Mouse (Mus musculus) kidney, embryonic 15.5 days (tissue): Measurements from ENCODE around the gene Abcc12. TPM values are rescaled to one million over a fixed set of nuclear protein-coding genes. Genes with fewer than 3 reads are reported as not detected.
A peak's percentile ranks its signal among the peaks of the same experiment; 100 is the strongest.

Experiments
- ATAC-seq: fragments of 200-750 bp; cut with Nextera tagmentation; replicated peaks from 2 replicates; pipeline ENCODE4 v1.8.0; 2017; ENCODE audit warnings: moderate TSS enrichment; ENCODE audit not compliant: low FRiP score
- H3K27ac ChIP-seq: fragments of 300-500 bp; sonication (generic); 2 replicates; pipeline ENCODE4 v1.5.1; 2015; ENCODE audit warnings: mild to moderate bottlenecking, inconsistent platforms
- H3K27me3 ChIP-seq: fragments of 300-500 bp; sonication (generic); 2 replicates; pipeline ENCODE4 v1.6.1; 2015; ENCODE audit warnings: inconsistent platforms
- H3K36me3 ChIP-seq: fragments of 300-500 bp; sonication (generic); 2 replicates; pipeline ENCODE4 v1.6.1; 2015; ENCODE audit warnings: inconsistent platforms
- H3K4me1 ChIP-seq: fragments of 300-500 bp; sonication (generic); 2 replicates; pipeline ENCODE4 v1.6.1; 2015; ENCODE audit warnings: inconsistent platforms
- H3K4me2 ChIP-seq: fragments of 300-500 bp; sonication (generic); 2 replicates; pipeline ENCODE4 v1.6.1; 2015; ENCODE audit warnings: moderate library complexity, mild to moderate bottlenecking, inconsistent platforms
- H3K4me3 ChIP-seq: fragments of 300-500 bp; sonication (generic); replicated peaks from 2 replicates; pipeline ENCODE4 v1.5.1; 2015; ENCODE audit warnings: mild to moderate bottlenecking, inconsistent platforms
- H3K9ac ChIP-seq: fragments of 300-500 bp; sonication (generic); 2 replicates; pipeline ENCODE4 v1.6.1; 2015; ENCODE audit warnings: mild to moderate bottlenecking, inconsistent platforms
- H3K9me3 ChIP-seq: fragments of 300-500 bp; sonication (generic); replicated peaks from 2 replicates; pipeline ENCODE4 v1.6.1; 2016; ENCODE audit warnings: inconsistent platforms
- WGBS: fragments of 180-500 bp; shearing (Covaris S2); methylation state at CpG from one replicate; pipeline ENCODE4 v1.1.7; 2015; ENCODE audit warnings: mixed read lengths; 5-methylcytosine and 5-hydroxymethylcytosine counted together
- polyA plus RNA-seq: library from polyadenylated mRNA; unstranded; fragments of >200 nt; fragmentation: Nextera tagmentation; extraction: Ambion mirVana; gene quantifications from 2 replicates; pipeline ENCODE4 v1.2.1, GENCODE M21; 2015

Abcc12 gene
- polyA plus RNA-seq, 1 experiment from 2014 or later = 0.14 TPM

DNA sequence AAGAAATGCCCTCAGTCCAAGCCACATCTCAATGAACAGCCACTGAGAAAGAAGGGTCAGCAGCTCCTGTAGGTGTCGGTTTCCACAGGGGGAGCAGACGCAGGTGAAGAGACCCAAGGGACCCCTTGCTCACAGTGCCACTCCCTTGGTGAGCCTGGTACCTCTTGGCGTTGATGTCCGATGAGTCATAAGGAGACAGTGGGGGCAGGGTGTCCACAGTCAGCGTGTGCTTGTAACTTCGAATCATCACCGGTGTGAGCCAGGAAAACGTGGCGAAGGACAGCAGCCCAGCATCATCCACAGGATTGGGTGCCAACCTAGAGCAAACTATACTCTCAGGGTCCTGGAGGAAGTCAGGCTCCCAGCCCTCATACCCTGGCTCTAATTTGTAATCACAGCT, 16.8 kb downstream of the Abcc12 start:
- WGBS = 80% methylated on average over 9 of the region's 9 CpGs
- H3K4me2 ChIP-seq = no peak overlapping the region
- H3K4me1 ChIP-seq = peaks cover 9% of the 10 kb centered on the region
- no peaks in the 10 kb centered on the region for H3K27me3 ChIP-seq
- no peak overlapping the region for H3K4me3 ChIP-seq
- H3K9me3 ChIP-seq = no peaks in the 10 kb centered on the region
- H3K9ac ChIP-seq = no peak overlapping the region
- ATAC-seq = no peak
- H3K36me3 ChIP-seq = no peaks in the 10 kb centered on the region
- H3K27ac ChIP-seq = no peak overlapping the region

- peaks cover 9% of the 10 kb centered on the region for H3K4me1 ChIP-seq
- no peaks in the 10 kb centered on the region for H3K9me3 ChIP-seq
- 35% methylated on average over 1 of the region's 1 CpGs for whole genome bisulfite sequencing
- no peak overlapping the region for H3K9ac ChIP-seq
- no peak overlapping the region for H3K4me3 ChIP-seq
- no peaks in the 10 kb centered on the region for H3K36me3 ChIP-seq
- H3K27ac ChIP-seq = peak overlapping the region; percentile 23; the same call in 1 of the 2 replicates
- no peak for ATAC-seq
- no peak overlapping the region for H3K4me2 ChIP-seq
- H3K27me3 ChIP-seq = no peaks in the 10 kb centered on the region
Measured at GRCm38 (mm10) chr8:86561737-86562136, 18.7 kb downstream of the Abcc12 start.

DNA sequence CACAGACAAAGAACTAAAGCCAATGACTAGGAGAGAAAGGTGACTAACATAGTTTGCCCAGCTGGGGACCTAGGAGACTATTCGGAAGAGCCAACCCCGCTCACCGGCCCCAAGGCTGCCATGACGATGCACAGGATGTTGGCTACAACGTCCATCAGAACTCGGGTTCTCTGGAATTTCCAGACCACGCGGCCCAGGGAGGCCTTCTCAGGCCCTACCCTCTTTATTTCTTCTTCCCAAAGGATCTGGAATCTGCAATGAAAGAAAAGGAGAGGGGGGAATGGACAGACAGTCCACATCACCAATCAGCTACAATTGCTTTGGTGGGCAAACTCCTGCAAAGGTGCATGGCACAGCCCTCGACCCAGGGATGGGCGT, 19.8 kb downstream of the Abcc12 start:
- Histone ChIP-seq H3K4me2 (no peak overlapping the region), H3K9me3 (no peaks in the 10 kb centered on the region), H3K4me3 (no peak overlapping the region), H3K27ac (no peak overlapping the region), H3K4me1 (peaks cover 9% of the 10 kb centered on the region), H3K36me3 (no peaks in the 10 kb centered on the region), H3K9ac (no peak overlapping the region), H3K27me3 (no peaks in the 10 kb centered on the region)
- ATAC-seq = no peak
- 88% methylated on average over 10 of the region's 10 CpGs for WGBS

- H3K4me1 ChIP-seq = peaks cover 9% of the 10 kb centered on the region
- no peak overlapping the region for H3K4me2 ChIP-seq
- H3K9ac ChIP-seq = no peak overlapping the region
- no peak overlapping the region for H3K4me3 ChIP-seq
- no peak for ATAC-seq
- no peaks in the 10 kb centered on the region for H3K9me3 ChIP-seq
- no peaks in the 10 kb centered on the region for H3K27me3 ChIP-seq
- no peaks in the 10 kb centered on the region for H3K36me3 ChIP-seq
- WGBS = 71% methylated on average over 15 of the region's 15 CpGs
- H3K27ac ChIP-seq = no peak overlapping the region
Measured at GRCm38 (mm10) chr8:86559947-86560687, 20.4 kb downstream of the Abcc12 start.

GRCm38 (mm10) chr8:86557186-86558045, 23.1 kb downstream of the Abcc12 start:
- Histone ChIP-seq H3K9me3 (no peaks in the 10 kb centered on the region), H3K9ac (no peak overlapping the region), H3K27ac (no peak overlapping the region), H3K4me3 (no peak overlapping the region), H3K36me3 (no peaks in the 10 kb centered on the region), H3K27me3 (no peaks in the 10 kb centered on the region), H3K4me2 (no peak overlapping the region), H3K4me1 (peaks cover 8% of the 10 kb centered on the region)
- 71% methylated on average over 15 of the region's 15 CpGs for WGBS
- no peak for ATAC-seq

- H3K27me3 ChIP-seq = no peaks in the 10 kb centered on the region
- H3K36me3 ChIP-seq = no peaks in the 10 kb centered on the region
- no peak overlapping the region for H3K9ac ChIP-seq
- H3K4me1 ChIP-seq = no peaks in the 10 kb centered on the region
- H3K4me2 ChIP-seq = no peak overlapping the region
- ATAC-seq = no peak
- WGBS = 75% methylated on average over 2 of the region's 2 CpGs
- H3K27ac ChIP-seq = no peak overlapping the region
- no peak overlapping the region for H3K4me3 ChIP-seq
- no peaks in the 10 kb centered on the region for H3K9me3 ChIP-seq
Measured at GRCm38 (mm10) chr8:86555564-86555963, 24.9 kb downstream of the Abcc12 start.

DNA sequence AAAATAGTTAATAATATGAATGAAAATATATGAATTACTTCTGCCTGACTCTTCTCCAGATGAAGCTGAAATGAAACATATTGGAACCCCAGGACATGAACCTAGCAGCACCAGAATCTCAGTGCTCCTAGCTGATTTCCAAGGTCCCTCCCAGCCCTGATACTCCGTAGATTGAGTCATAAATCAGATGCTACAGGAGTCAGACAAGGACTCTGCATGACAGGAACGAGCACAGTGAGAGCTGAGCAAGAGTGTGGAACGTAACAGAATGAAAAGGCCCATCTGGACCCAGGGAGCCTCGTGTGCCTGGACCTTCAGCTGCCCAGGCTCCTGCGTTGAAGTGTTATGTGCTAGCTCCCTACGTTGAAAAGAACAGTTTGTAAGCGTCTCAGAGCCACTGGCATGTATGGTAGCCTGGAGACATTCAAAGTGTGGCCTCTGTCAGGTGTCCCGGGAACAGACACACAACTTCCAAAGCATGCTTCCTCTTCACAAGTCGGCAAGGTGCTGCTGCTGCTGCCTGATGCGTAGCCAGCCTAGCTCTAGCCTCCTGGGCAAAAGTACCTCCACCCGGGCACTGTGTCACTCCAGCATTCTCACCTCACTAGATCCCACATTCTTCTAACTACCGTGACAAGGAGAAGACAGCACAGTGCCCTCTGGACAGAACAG, 26.1 kb downstream of the Abcc12 start:
- no peaks in the 10 kb centered on the region for H3K4me1 ChIP-seq
- ATAC-seq = no peak
- H3K4me2 ChIP-seq = no peak overlapping the region
- no peak overlapping the region for H3K9ac ChIP-seq
- H3K36me3 ChIP-seq = no peaks in the 10 kb centered on the region
- no peaks in the 10 kb centered on the region for H3K27me3 ChIP-seq
- no peak overlapping the region for H3K4me3 ChIP-seq
- WGBS = 60% methylated on average over 12 of the region's 12 CpGs
- no peak overlapping the region for H3K27ac ChIP-seq
- no peaks in the 10 kb centered on the region for H3K9me3 ChIP-seq

- H3K9me3 ChIP-seq = no peaks in the 10 kb centered on the region
- no peaks in the 10 kb centered on the region for H3K27me3 ChIP-seq
- no peak overlapping the region for H3K4me3 ChIP-seq
- WGBS = 90% methylated on average over 10 of the region's 10 CpGs
- no peak overlapping the region for H3K4me2 ChIP-seq
- H3K4me1 ChIP-seq = no peaks in the 10 kb centered on the region
- no peak overlapping the region for H3K27ac ChIP-seq
- H3K36me3 ChIP-seq = no peaks in the 10 kb centered on the region
- no peak overlapping the region for H3K9ac ChIP-seq
- no peak for ATAC-seq
Measured at GRCm38 (mm10) chr8:86550516-86550915, 30.0 kb downstream of the Abcc12 start.

DNA sequence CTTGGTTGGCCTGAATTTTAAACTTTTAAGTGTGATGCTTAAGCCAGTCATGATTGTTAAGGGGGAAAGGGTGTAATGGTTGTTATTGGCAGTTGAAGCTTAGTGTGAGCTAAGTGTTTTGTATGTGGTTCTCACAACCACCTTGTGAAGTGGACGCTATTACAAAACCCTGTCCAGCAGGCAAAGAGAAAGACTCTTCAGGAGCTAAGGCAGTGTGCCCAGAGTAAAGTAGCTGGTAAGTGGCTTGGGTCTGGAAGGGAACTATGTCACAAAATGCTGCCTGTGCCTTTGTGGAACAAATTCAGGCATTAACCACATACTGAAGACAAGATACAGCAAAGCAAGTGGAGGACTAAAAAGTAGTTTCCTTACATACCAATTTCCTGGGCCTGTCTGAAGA, 34.5 kb downstream of the Abcc12 start:
- Histone ChIP-seq H3K9ac (no peak overlapping the region), H3K36me3 (no peaks in the 10 kb centered on the region), H3K27ac (no peak overlapping the region), H3K27me3 (no peaks in the 10 kb centered on the region), H3K4me3 (no peak overlapping the region), H3K9me3 (no peaks in the 10 kb centered on the region), H3K4me2 (no peak overlapping the region), H3K4me1 (no peaks in the 10 kb centered on the region)
- WGBS = 98% methylated on average over 1 of the region's 1 CpGs
- ATAC-seq = no peak

DNA sequence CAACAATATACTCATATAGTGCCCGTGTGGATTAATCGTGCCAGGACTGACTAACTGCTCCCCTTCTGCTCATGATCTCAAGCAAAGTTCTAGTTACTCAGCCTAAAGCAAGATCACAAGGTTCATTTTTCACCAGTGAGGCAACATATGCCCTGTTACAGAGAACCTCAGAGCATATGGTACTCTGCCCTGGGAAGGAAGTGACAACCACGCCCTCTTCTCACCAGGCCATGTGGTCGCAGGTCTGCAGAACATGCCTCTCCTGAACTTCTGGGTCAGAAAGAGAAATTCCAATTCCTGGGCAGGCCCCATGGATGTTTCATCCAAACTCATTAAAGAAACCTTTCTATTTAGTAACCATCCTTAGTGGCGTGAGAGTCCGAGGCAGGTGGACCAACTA, 39.6 kb downstream of the Abcc12 start:
- WGBS = 83% methylated on average over 6 of the region's 6 CpGs
- peaks cover 4% of the 10 kb centered on the region for H3K4me1 ChIP-seq
- no peaks in the 10 kb centered on the region for H3K9me3 ChIP-seq
- H3K9ac ChIP-seq = no peak overlapping the region
- no peaks in the 10 kb centered on the region for H3K27me3 ChIP-seq
- H3K4me2 ChIP-seq = no peak overlapping the region
- ATAC-seq = no peak
- no peak overlapping the region for H3K4me3 ChIP-seq
- no peaks in the 10 kb centered on the region for H3K36me3 ChIP-seq
- H3K27ac ChIP-seq = no peak overlapping the region

DNA sequence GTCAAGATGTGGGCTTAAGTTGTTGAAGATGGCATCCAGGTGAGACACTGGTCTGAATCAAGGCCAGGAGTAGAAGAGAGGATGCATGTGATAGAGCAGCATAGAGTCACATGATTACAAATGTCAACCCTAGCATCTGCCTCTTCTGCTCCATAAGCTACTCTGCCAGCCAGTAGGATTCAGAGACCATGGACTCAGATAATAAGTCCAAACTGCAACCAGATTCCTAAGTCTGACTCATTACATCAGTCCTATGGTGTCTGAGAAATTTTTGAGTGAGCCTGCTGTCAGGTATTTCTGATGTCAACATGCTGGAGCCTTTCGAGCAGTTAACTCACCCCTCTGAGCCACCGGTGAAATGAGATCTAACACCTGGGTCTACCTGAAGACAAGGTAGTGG, 40.1 kb downstream of the Abcc12 start:
- Histone ChIP-seq H3K36me3 (no peaks in the 10 kb centered on the region), H3K4me2 (no peak overlapping the region), H3K27ac (no peak overlapping the region), H3K9ac (no peak overlapping the region), H3K9me3 (no peaks in the 10 kb centered on the region), H3K4me3 (no peak overlapping the region), H3K4me1 (peaks cover 7% of the 10 kb centered on the region), H3K27me3 (no peaks in the 10 kb centered on the region)
- no peak for ATAC-seq
- 88% methylated on average over 2 of the region's 2 CpGs for WGBS

GRCm38 (mm10) chr8:86536663-86536987, 43.9 kb downstream of the Abcc12 start:
- H3K4me1 ChIP-seq = peaks cover 7% of the 10 kb centered on the region
- no peak overlapping the region for H3K27ac ChIP-seq
- no peaks in the 10 kb centered on the region for H3K36me3 ChIP-seq
- no peak for ATAC-seq
- H3K4me2 ChIP-seq = no peak overlapping the region
- 75% methylated on average over 3 of the region's 3 CpGs for WGBS
- H3K9me3 ChIP-seq = no peaks in the 10 kb centered on the region
- H3K27me3 ChIP-seq = no peaks in the 10 kb centered on the region
- H3K9ac ChIP-seq = no peak overlapping the region
- H3K4me3 ChIP-seq = no peak overlapping the region
